Mouse (Mus musculus) neural tube, embryonic 13.5 days (tissue): ENCODE results near the gene Cog7. TPM values are rescaled to one million over a fixed set of nuclear protein-coding genes. Genes with fewer than 3 reads are reported as not detected.

Experiments
- ATAC-seq: fragments of 200-750 bp; cut with Nextera tagmentation; 2 replicates; pipeline ENCODE4 v1.8.0; 2017; ENCODE audit warnings: low read depth, mild to moderate bottlenecking, moderate TSS enrichment, moderate library complexity
- H3K27ac ChIP-seq: fragments of 300-500 bp; sonication (generic); replicated peaks from 2 replicates; pipeline ENCODE4 v1.5.1; 2015; ENCODE audit warnings: moderate library complexity, mild to moderate bottlenecking, inconsistent platforms
- H3K27me3 ChIP-seq: fragments of 300-500 bp; sonication (generic); 2 replicates; pipeline ENCODE4 v1.6.1; 2015; ENCODE audit warnings: mild to moderate bottlenecking, inconsistent platforms
- H3K36me3 ChIP-seq: fragments of 300-500 bp; sonication (generic); 2 replicates; pipeline ENCODE4 v1.6.1; 2015; ENCODE audit warnings: mild to moderate bottlenecking, inconsistent platforms
- H3K4me1 ChIP-seq: fragments of 300-500 bp; sonication (generic); replicated peaks from 2 replicates; pipeline ENCODE4 v1.6.1; 2015; ENCODE audit warnings: inconsistent platforms
- H3K4me2 ChIP-seq: fragments of 300-500 bp; sonication (generic); 2 replicates; pipeline ENCODE4 v1.6.1; 2015; ENCODE audit warnings: inconsistent platforms, mild to moderate bottlenecking, moderate library complexity
- H3K4me3 ChIP-seq: fragments of 300-500 bp; sonication (generic); 2 replicates; pipeline ENCODE4 v1.5.1; 2015; ENCODE audit warnings: mild to moderate bottlenecking, inconsistent platforms
- H3K9ac ChIP-seq: fragments of 300-500 bp; sonication (generic); 2 replicates; pipeline ENCODE4 v1.6.1; 2015; ENCODE audit warnings: moderate library complexity, mild to moderate bottlenecking, inconsistent platforms
- H3K9me3 ChIP-seq: fragments of 300-500 bp; sonication (generic); 2 replicates; pipeline ENCODE4 v1.6.1; 2016; ENCODE audit warnings: inconsistent platforms
- WGBS: fragments of 180-500 bp; shearing (Covaris S2); methylation state at CpG from one replicate; pipeline ENCODE4 v1.1.7; 2015; 5-methylcytosine and 5-hydroxymethylcytosine counted together
- polyA plus RNA-seq: library from polyadenylated mRNA; unstranded; fragments of >200 nt; fragmentation: Nextera tagmentation; extraction: Ambion mirVana; gene quantifications from 2 replicates; pipeline ENCODE4 v1.2.1, GENCODE M21; 2015

Cog7 gene
- polyA plus RNA-seq, result 20.5 and 20.8 TPM in 2 replicates

GRCm38 (mm10) chr7:121981307-121981871, at the start of gene Cog7:
TSS of gene Cog7 (minus strand) at chr7:121981711.
- no peak within 1 kb of the TSS for H3K27ac ChIP-seq
- H3K9me3 ChIP-seq, result no peaks in the 10 kb centered on the region
- under 1% methylated on average over 55 of the region's 55 CpGs for WGBS
- H3K27me3 ChIP-seq, result no peaks in the 10 kb centered on the region
- peak within 1 kb of the TSS; percentile 79 for H3K9ac ChIP-seq
- peaks cover 10% of the 10 kb centered on the region; the same call in 1 of the 2 replicates for H3K36me3 ChIP-seq
- peak; percentile 93 for ATAC-seq
- H3K4me2 ChIP-seq, result peak within 1 kb of the TSS; percentile 69
- peak within 1 kb of the TSS; percentile 75 for H3K4me3 ChIP-seq
- H3K4me1 ChIP-seq, result peaks cover 16% of the 10 kb centered on the region

GRCm38 (mm10) chr7:122022131-122022530, 40.6 kb upstream of the Cog7 start:
- ATAC-seq, result no peak
- H3K4me3 ChIP-seq, result no peak overlapping the region
- H3K36me3 ChIP-seq, result peaks cover 6% of the 10 kb centered on the region
- H3K27me3 ChIP-seq, result no peaks in the 10 kb centered on the region
- WGBS, result 90% methylated on average over 2 of the region's 2 CpGs
- H3K27ac ChIP-seq, result no peak overlapping the region
- H3K9me3 ChIP-seq, result no peaks in the 10 kb centered on the region
- H3K9ac ChIP-seq, result no peak overlapping the region
- peaks cover 30% of the 10 kb centered on the region for H3K4me1 ChIP-seq
- no peak overlapping the region for H3K4me2 ChIP-seq

- 0% methylated on average over 50 of the region's 50 CpGs for WGBS
- Histone ChIP-seq H3K27ac (peak within 1 kb of the TSS; percentile 91), H3K9me3 (no peaks in the 10 kb centered on the region), H3K4me1 (peaks cover 43% of the 10 kb centered on the region), H3K9ac (peak within 1 kb of the TSS; percentile 85), H3K27me3 (no peaks in the 10 kb centered on the region), H3K36me3 (peaks cover 6% of the 10 kb centered on the region), H3K4me2 (peak within 1 kb of the TSS; percentile 64), H3K4me3 (peak within 1 kb of the TSS; percentile 77)
- ATAC-seq, result peak; percentile 81
Measured at GRCm38 (mm10) chr7:122020667-122021354, 39.3 kb upstream of the Cog7 start, which contains the start of gene Gga2. TSS of gene Gga2 (minus strand) at chr7:122021222.

GRCm38 (mm10) chr7:122020273-122020666, 38.8 kb upstream of the Cog7 start:
- Histone ChIP-seq H3K27ac (peak overlapping the region; percentile 91), H3K9me3 (no peaks in the 10 kb centered on the region), H3K27me3 (no peaks in the 10 kb centered on the region), H3K4me1 (peaks cover 49% of the 10 kb centered on the region), H3K36me3 (peaks cover 6% of the 10 kb centered on the region), H3K4me2 (peak overlapping the region; percentile 64), H3K4me3 (peak overlapping the region; percentile 77), H3K9ac (peak overlapping the region; percentile 85)
- 1% methylated on average over 6 of the region's 6 CpGs for WGBS
- ATAC-seq, result peak; percentile 58

DNA sequence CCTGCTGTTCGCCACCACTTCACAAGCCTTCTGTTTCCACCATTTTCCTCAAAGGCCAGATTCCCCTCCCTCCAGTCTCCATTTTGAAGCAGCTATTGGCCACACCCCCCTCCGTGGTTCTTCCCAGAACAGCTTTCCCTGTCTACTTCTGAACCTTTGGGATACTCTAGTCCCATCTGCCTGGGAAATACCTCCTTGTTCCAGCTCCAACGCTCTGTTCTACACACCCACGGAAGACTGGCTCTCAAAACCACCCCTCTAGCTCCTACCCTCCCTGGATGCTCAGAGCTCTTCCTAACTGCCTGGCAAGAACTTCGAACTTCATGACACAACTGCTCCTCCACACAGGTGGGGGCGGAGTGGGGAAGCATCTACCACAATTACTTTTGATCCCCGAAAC, 37.5 kb upstream of the Cog7 start:
- peaks cover 61% of the 10 kb centered on the region for H3K4me1 ChIP-seq

DNA sequence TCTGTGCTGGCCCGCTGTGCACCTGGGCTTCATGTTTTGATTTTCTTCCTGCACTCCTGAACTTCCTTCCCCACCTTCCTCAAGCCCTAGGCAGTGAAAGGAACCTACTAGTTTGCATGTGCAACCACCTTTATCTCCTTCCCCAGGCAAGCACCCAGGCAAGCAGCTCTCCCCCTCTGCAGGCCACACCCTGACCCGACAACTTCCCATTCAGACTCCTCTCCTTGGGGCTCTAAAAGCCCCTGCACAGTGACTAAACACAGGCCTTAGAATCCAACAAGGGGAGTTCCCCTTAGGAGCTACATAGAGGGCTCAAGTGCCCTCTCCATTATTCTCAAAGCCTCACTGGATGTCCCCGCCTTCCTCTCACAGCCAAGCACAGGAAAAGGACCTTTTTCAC, 36.7 kb upstream of the Cog7 start:
- Histone ChIP-seq H3K27me3 (no peaks in the 10 kb centered on the region), H3K4me3 (no peak overlapping the region), H3K4me1 (peaks cover 66% of the 10 kb centered on the region), H3K27ac (no peak overlapping the region), H3K9me3 (no peaks in the 10 kb centered on the region), H3K36me3 (peaks cover 6% of the 10 kb centered on the region), H3K4me2 (peak overlapping the region; percentile 64), H3K9ac (peak overlapping the region; percentile 85)
- WGBS, result 74% methylated on average over 3 of the region's 3 CpGs
- no peak for ATAC-seq

More for the DNA sequence above, 37.5 kb upstream of the Cog7 start:
- Histone ChIP-seq H3K27ac (no peak overlapping the region), H3K36me3 (peaks cover 6% of the 10 kb centered on the region), H3K9ac (peak overlapping the region; percentile 85), H3K9me3 (no peaks in the 10 kb centered on the region), H3K27me3 (no peaks in the 10 kb centered on the region), H3K4me2 (peak overlapping the region; percentile 64), H3K4me3 (peak overlapping the region; percentile 77)
- WGBS, result 87% methylated on average over 7 of the region's 7 CpGs
- ATAC-seq, result no peak

DNA sequence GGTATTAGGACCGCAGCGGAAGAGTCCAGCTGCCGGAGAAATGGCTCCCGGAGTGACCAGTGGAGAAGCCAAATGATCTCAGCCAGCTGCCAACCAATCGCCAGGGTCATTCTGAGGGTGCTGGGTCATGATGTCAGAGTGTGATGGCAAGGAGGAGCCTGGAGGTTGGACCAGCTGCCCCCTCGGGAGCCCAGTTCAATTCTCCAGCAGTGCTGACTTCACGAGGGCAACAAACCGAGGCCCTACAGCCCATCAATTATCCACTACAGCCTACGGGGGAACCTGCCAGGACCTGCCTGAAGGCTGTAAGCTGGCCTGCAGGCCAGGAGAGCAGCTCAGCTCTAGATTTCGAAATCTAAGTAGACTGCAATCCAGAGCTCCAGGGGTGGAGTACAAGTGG, 34.2 kb upstream of the Cog7 start:
- H3K4me3 ChIP-seq, result peak overlapping the region; percentile 17; the same call in 1 of the 2 replicates

GRCm38 (mm10) chr7:122015105-122015504, 33.6 kb upstream of the Cog7 start:
- Histone ChIP-seq H3K4me1 (peaks cover 64% of the 10 kb centered on the region), H3K27me3 (no peaks in the 10 kb centered on the region), H3K27ac (peak overlapping the region; percentile 68), H3K9me3 (no peaks in the 10 kb centered on the region), H3K4me2 (peak overlapping the region; percentile 43), H3K36me3 (peaks cover 30% of the 10 kb centered on the region), H3K4me3 (peak overlapping the region; percentile 17; the same call in 1 of the 2 replicates), H3K9ac (peak overlapping the region; percentile 52)
- ATAC-seq, result 0 out of 2 replicates have a peak, but pooled peaks have one; percentile 8
- 35% methylated on average over 8 of the region's 8 CpGs for WGBS

More for the DNA sequence above, 34.2 kb upstream of the Cog7 start:
- no peak for ATAC-seq
- Histone ChIP-seq H3K4me1 (peaks cover 66% of the 10 kb centered on the region), H3K27me3 (no peaks in the 10 kb centered on the region), H3K9ac (peak overlapping the region; percentile 52), H3K9me3 (no peaks in the 10 kb centered on the region), H3K4me2 (peak overlapping the region; percentile 43), H3K27ac (peak overlapping the region; percentile 68), H3K36me3 (peaks cover 24% of the 10 kb centered on the region)
- WGBS, result 38% methylated on average over 10 of the region's 10 CpGs

DNA sequence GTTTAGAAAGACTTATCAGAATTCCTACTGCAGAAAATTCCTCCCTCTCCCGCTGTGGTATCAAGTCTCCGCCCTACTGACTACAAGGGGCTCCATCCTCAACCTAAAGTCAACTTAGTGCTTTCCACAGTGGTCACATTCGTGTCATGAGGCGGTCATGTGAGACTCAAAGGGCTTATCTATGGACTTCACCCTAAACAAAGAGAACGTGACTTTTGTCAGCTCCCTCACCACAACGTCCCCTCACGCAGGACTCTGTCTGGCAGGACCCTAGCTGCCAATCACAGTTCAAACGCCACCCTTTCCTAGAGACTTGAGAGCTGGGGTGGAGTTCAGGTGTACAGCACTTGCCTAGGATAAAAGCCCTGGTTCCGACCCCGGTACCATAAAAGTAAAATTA, 31.4 kb upstream of the Cog7 start:
- Histone ChIP-seq H3K27ac (no peak overlapping the region), H3K4me2 (no peak overlapping the region)

GRCm38 (mm10) chr7:122012370-122012769, 30.9 kb upstream of the Cog7 start:
- no peak overlapping the region for H3K27ac ChIP-seq
- 96% methylated on average over 4 of the region's 4 CpGs for WGBS
- no peak for ATAC-seq
- H3K9ac ChIP-seq, result no peak overlapping the region
- H3K36me3 ChIP-seq, result peaks cover 53% of the 10 kb centered on the region
- H3K9me3 ChIP-seq, result no peaks in the 10 kb centered on the region
- H3K27me3 ChIP-seq, result no peaks in the 10 kb centered on the region
- peaks cover 38% of the 10 kb centered on the region for H3K4me1 ChIP-seq
- no peak overlapping the region for H3K4me2 ChIP-seq
- no peak overlapping the region for H3K4me3 ChIP-seq

More for the DNA sequence above, 31.4 kb upstream of the Cog7 start:
- H3K27me3 ChIP-seq, result no peaks in the 10 kb centered on the region
- no peaks in the 10 kb centered on the region for H3K9me3 ChIP-seq
- no peak for ATAC-seq
- H3K4me3 ChIP-seq, result no peak overlapping the region
- peaks cover 50% of the 10 kb centered on the region for H3K36me3 ChIP-seq
- 93% methylated on average over 10 of the region's 10 CpGs for WGBS
- H3K4me1 ChIP-seq, result peaks cover 43% of the 10 kb centered on the region
- H3K9ac ChIP-seq, result no peak overlapping the region

- no peak overlapping the region for H3K27ac ChIP-seq
- peaks cover 92% of the 10 kb centered on the region for H3K36me3 ChIP-seq
- H3K4me3 ChIP-seq, result no peak overlapping the region
- no peak overlapping the region for H3K9ac ChIP-seq
- ATAC-seq, result no peak
- H3K27me3 ChIP-seq, result no peaks in the 10 kb centered on the region
- 75% methylated on average over 8 of the region's 8 CpGs for WGBS
- no peaks in the 10 kb centered on the region for H3K9me3 ChIP-seq
- no peak overlapping the region for H3K4me2 ChIP-seq
- H3K4me1 ChIP-seq, result no peaks in the 10 kb centered on the region
Measured at GRCm38 (mm10) chr7:122000396-122000795, 18.9 kb upstream of the Cog7 start.

DNA sequence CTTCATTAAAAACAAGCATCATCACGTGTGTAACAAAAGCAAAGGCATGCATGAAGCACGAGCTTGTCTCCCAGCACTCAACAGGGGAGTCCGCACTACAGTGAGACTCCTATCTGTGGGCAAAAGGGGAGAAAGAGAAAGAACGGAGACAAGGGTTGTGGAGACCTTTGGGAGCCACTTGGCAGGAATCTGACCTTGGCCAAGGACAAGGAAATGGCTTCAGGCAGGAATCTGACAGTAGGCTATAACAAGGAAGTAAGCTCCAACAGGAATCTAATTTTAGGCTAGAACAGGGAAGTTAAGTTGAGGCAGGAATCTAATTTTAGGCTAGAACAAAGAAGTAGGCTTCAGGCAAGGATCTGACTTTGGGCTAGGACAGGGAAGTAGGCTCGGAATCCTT, 14.4 kb upstream of the Cog7 start:
- Histone ChIP-seq H3K36me3 (peaks cover 95% of the 10 kb centered on the region), H3K4me3 (no peak overlapping the region), H3K9ac (no peak overlapping the region), H3K4me2 (no peak overlapping the region), H3K9me3 (no peaks in the 10 kb centered on the region), H3K27ac (no peak overlapping the region), H3K27me3 (no peaks in the 10 kb centered on the region), H3K4me1 (no peaks in the 10 kb centered on the region)
- 88% methylated on average over 5 of the region's 5 CpGs for WGBS
- no peak for ATAC-seq
